Mouse (Mus musculus) cortical plate, adult 2 months (tissue): Measurements from ENCODE around the gene Gm6993.

Source experiments
- CTCF ChIP-seq: fragments of 200-500 bp; IDR thresholded peaks from 2 replicates; pipeline ENCODE4 v1.5.1; 2011; ENCODE audit warnings: mild to moderate bottlenecking, control low read depth, low read length; ENCODE audit not compliant: insufficient read depth; ENCODE audit errors: extremely low read depth
- POLR2A ChIP-seq: fragments of 200-500 bp; IDR thresholded peaks from 2 replicates; pipeline ENCODE4 v1.6.1; 2011; ENCODE audit warnings: mild to moderate bottlenecking, low read length, control low read depth; ENCODE audit not compliant: insufficient read depth; ENCODE audit errors: extremely low read depth

DNA sequence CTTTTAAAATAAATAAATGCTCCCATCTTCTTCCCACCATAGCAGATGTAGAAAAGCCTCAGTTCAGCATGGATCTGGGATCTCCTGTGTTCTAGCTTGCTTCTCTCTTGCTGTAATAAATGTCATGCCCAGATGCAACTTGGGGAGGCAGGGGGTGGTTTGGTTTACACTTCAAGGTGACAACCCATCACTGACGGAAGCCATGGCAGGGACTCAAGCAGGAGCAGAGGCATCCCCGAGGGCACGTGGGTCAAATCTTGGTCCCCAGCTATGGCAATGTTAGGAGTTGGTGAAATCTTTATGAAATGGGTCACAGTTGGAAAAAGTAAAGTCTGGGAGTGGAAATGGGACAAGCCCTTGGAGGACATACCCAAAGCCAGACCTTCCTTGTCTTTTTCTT lies 4.1 kb downstream of the Gm6993 start:
- TF ChIP-seq CTCF = no peak
- TF ChIP-seq POLR2A = no peak
